Mouse (Mus musculus) lung, postnatal 0 days (tissue): ENCODE results near the gene Fchsd2. TPM values are rescaled to one million over a fixed set of nuclear protein-coding genes. Genes with fewer than 3 reads are reported as not detected.

Source experiments
- ATAC-seq: fragments of 200-750 bp; cut with Nextera tagmentation; 2 replicates; pipeline ENCODE4 v1.8.0; 2017; ENCODE audit warnings: moderate library complexity
- DNase-seq: peaks from one replicate; pipeline ENCODE4 v3.0.0-alpha.2; 2016; ENCODE audit warnings: low spot score
- H3K27ac ChIP-seq: fragments of 300-500 bp; sonication (generic); 2 replicates; pipeline ENCODE4 v1.5.1; 2014; ENCODE audit warnings: antibody characterized with exemption, mild to moderate bottlenecking, low read length, mixed read lengths
- H3K27me3 ChIP-seq: fragments of 300-500 bp; sonication (generic); replicated peaks from 2 replicates; pipeline ENCODE4 v1.6.1; 2014; ENCODE audit warnings: low read length, mixed read lengths; ENCODE audit not compliant: insufficient read depth
- H3K36me3 ChIP-seq: fragments of 300-500 bp; sonication (generic); 2 replicates; pipeline ENCODE4 v1.6.1; 2014; ENCODE audit warnings: low read length, mixed read lengths; ENCODE audit not compliant: insufficient read depth
- H3K4me1 ChIP-seq: fragments of 300-500 bp; sonication (generic); 2 replicates; pipeline ENCODE4 v1.6.1; 2014; ENCODE audit warnings: antibody characterized with exemption, low read depth, low read length, mixed read lengths; ENCODE audit not compliant: insufficient read depth
- H3K4me2 ChIP-seq: fragments of 300-500 bp; sonication (generic); replicated peaks from 2 replicates; pipeline ENCODE4 v1.6.1; 2014; ENCODE audit warnings: low read depth, mild to moderate bottlenecking, low read length, moderate library complexity, mixed read lengths
- H3K4me3 ChIP-seq: fragments of 300-500 bp; sonication (generic); 2 replicates; pipeline ENCODE4 v1.5.1; 2014; ENCODE audit warnings: low read depth, low read length
- H3K9ac ChIP-seq: fragments of 300-500 bp; sonication (generic); replicated peaks from 2 replicates; pipeline ENCODE4 v1.6.1; 2014; ENCODE audit warnings: low read depth, mild to moderate bottlenecking
- H3K9me3 ChIP-seq: fragments of 300-500 bp; sonication (generic); 2 replicates; pipeline ENCODE4 v1.6.1; 2016; ENCODE audit warnings: low read length, mixed read lengths
- CTCF ChIP-seq: IDR thresholded peaks from 2 replicates; pipeline ENCODE4 v1.5.1; 2016; ENCODE audit warnings: antibody characterized with exemption, mild to moderate bottlenecking
- EP300 ChIP-seq: IDR thresholded peaks from 2 replicates; pipeline ENCODE4 v1.6.1; 2016; ENCODE audit warnings: antibody characterized with exemption, mild to moderate bottlenecking, control low read depth
- whole genome bisulfite sequencing: fragments of 180-500 bp; shearing (Covaris S2); extraction: QIAGEN DNeasy Blood & Tissue Kit; methylation state at CpG from one replicate; pipeline ENCODE4 v1.1.7; 2014; 5-methylcytosine and 5-hydroxymethylcytosine counted together
- polyA plus RNA-seq: library from polyadenylated mRNA; unstranded; fragments of >200 nt; fragmentation: Nextera tagmentation; extraction: Ambion mirVana; gene quantifications from 2 replicates; pipeline ENCODE4 v1.2.1, GENCODE M21; 2015

Fchsd2 gene
- polyA plus RNA-seq = 16.0 and 17.7 TPM in 2 replicates

DNA sequence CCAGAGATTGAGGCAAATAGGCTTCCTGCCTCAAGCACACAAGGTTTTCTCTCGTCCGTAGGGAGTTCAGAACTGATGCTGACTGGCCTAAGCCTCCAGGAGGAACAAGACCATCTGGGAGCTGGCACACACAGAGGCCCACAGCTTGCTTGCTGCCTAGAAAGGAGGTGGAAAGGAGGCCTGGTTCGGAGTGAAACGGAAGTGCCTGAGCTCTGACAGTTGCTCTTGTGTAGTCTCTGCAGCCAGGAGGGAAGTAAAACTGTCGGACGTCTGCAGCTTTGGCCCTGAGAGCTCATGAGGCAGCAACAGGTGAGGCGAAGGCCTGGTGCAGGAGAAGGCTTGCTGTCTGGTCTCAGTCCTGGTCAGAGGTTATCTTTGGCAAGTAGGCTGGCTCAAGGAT lies at the start of gene Fchsd2:
Fchsd2 (plus strand) TSS at position 246 of the 400 bp plus-strand sequence.
- H3K36me3 ChIP-seq = no peaks in the 10 kb centered on the region
- H3K27me3 ChIP-seq = no peaks in the 10 kb centered on the region
- no peak for ATAC-seq
- H3K4me3 ChIP-seq = no peak within 1 kb of the TSS
- no peak within 1 kb of the TSS for H3K27ac ChIP-seq
- H3K9ac ChIP-seq = no peak within 1 kb of the TSS
- no peak within 1 kb of the TSS for H3K4me2 ChIP-seq
- TF ChIP-seq CTCF (no peak), EP300 (no peak)
- peaks cover 13% of the 10 kb centered on the region; the same call in 1 of the 2 replicates for H3K4me1 ChIP-seq
- DNase-seq = no peak
- WGBS = 53% methylated on average over 7 of the region's 7 CpGs
- no peaks in the 10 kb centered on the region for H3K9me3 ChIP-seq

GRCm38 (mm10) chr7:101043846-101044541 lies 48.7 kb upstream of the Fchsd2 start:
- Histone ChIP-seq H3K4me3 (no peak overlapping the region), H3K4me1 (peaks cover 13% of the 10 kb centered on the region; the same call in 1 of the 2 replicates), H3K4me2 (no peak overlapping the region), H3K27ac (no peak overlapping the region), H3K9ac (no peak overlapping the region), H3K27me3 (no peaks in the 10 kb centered on the region), H3K9me3 (no peaks in the 10 kb centered on the region), H3K36me3 (no peaks in the 10 kb centered on the region)
- ATAC-seq = no peak
- 64% methylated on average over 8 of the region's 8 CpGs for WGBS
- TF ChIP-seq CTCF (0 out of 2 replicates have a peak, but pooled peaks have one; percentile 20), EP300 (no peak)
- no peak for DNase-seq

DNA sequence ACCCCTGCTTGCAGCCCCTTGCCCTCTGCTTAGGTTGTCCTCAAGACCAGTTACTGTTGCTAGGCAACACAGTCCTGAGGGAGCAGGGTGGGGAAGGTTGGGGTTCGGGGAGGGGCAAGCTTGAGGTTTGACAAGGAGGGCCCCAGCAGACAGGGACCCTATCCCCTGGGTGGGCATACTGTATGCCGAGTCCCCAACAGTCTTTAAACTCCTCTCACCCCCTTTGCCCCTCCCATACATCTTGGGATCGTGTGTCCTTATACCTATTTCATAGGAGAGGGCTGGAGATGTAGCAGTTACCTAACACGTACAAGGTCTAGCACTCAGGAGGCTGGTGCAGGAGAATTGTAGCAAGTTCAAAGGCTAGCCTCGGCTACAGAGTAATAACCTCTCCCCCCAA lies 44.4 kb upstream of the Fchsd2 start:
- H3K9me3 ChIP-seq = no peaks in the 10 kb centered on the region
- H3K9ac ChIP-seq = no peak overlapping the region
- H3K27ac ChIP-seq = no peak overlapping the region
- H3K4me3 ChIP-seq = no peak overlapping the region
- H3K27me3 ChIP-seq = no peaks in the 10 kb centered on the region
- H3K4me1 ChIP-seq = no peaks in the 10 kb centered on the region
- no peak for TF ChIP-seq EP300
- H3K4me2 ChIP-seq = no peak overlapping the region
- no peaks in the 10 kb centered on the region for H3K36me3 ChIP-seq
- WGBS = 59% methylated on average over 5 of the region's 5 CpGs
- DNase-seq (no peak), ATAC-seq (no peak)

DNA sequence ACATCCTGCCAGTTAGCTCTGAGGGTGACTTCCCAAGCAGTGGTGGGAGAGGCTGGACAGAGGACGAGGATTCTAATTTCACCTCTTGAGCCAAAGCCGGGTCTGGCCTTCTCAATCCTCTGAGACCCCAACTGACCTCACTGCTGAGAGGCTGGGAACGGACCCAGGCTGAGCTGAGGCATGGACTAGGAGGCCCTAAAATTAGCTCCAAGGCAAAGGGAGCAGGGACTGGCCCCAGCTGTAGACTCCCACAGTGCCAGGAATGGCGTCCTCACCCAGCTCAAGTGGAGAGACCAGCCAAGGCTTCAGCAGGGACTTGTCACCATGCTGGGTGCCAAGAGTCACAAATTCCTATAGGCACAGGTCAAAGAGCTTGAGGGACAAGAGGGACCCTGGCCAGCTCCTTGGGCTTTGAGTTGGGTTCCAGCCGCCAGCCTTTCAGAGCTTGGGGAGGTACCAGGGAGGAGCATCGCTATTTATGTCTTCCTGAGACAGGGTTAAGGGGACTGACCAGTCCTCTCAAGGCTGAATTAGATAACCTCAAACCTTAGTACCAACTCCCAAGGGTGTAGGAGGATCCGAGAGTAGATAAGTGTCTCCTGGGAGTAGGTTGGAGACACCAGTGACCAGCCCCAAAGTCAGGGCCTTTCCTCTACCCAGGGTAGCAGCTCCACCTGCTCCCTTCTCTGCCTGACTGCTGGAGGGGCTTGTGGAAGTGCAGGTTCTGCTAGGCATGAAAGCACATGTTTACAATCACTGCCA lies 43.2 kb upstream of the Fchsd2 start:
- H3K4me2 ChIP-seq = no peak overlapping the region
- peak; percentile 76 for ATAC-seq
- no peak for TF ChIP-seq EP300
- no peak for TF ChIP-seq CTCF
- no peak overlapping the region for H3K4me3 ChIP-seq
- H3K27ac ChIP-seq = 0 out of 2 replicates have a peak overlapping the region, but pooled peaks have one; percentile 32
- H3K27me3 ChIP-seq = no peaks in the 10 kb centered on the region
- H3K36me3 ChIP-seq = no peaks in the 10 kb centered on the region
- no peak overlapping the region for H3K9ac ChIP-seq
- H3K9me3 ChIP-seq = no peaks in the 10 kb centered on the region
- DNase-seq = peak; percentile 76
- H3K4me1 ChIP-seq = no peaks in the 10 kb centered on the region
- WGBS = 59% methylated on average over 7 of the region's 7 CpGs

DNA sequence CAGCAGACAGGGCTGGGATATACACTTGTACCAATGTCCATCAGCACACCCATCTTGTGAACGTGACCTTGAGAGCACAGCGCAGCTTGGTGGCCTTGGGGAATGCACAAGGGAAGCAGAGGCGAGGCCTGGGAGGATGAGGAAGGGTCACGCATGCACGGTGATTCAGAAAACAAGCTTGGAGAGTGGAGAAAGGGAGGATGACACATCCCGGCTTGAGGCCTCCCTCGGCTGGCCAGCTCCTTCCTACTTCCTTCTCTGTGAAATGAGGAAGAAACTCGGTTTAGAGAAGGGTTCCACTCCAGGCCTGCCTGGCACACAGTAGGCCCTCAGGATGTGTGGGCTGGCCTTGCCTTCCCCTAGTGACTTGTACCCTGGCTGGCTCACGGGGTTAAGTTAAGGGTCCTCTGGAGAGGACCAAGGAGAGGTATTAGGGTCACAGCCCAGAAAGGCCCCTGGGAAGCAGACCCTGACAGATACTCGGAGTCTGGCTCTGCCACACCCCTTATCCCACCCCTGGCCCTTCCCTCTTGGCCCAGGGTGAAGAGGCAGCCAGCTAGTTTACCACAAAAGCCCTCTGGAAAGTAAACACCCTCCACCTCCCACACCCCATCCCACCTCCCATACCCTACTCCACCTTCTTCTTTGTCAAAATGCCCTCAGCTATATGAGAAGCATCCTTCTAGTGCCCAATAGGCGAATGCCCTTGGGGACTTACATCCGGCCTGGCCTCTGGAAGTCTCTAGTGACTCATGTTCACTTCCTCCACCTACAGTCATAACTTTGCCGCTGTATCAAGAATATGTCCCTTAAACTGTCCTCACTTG lies 41.7 kb upstream of the Fchsd2 start:
- DNase-seq = peak; percentile 72
- peak overlapping the region; percentile 83 for H3K27ac ChIP-seq
- no peaks in the 10 kb centered on the region for H3K9me3 ChIP-seq
- H3K9ac ChIP-seq = no peak overlapping the region
- no peaks in the 10 kb centered on the region for H3K36me3 ChIP-seq
- no peak overlapping the region for H3K4me3 ChIP-seq
- H3K4me2 ChIP-seq = 0 out of 2 replicates have a peak overlapping the region, but pooled peaks have one; percentile 9
- ATAC-seq = peak; percentile 54
- H3K27me3 ChIP-seq = no peaks in the 10 kb centered on the region
- H3K4me1 ChIP-seq = no peaks in the 10 kb centered on the region
- TF ChIP-seq CTCF (no peak), EP300 (no peak)
- WGBS = 59% methylated on average over 13 of the region's 13 CpGs
